Comparison of ENCODE assay signal across 12 mouse cellular contexts in the genomic region with DNA sequence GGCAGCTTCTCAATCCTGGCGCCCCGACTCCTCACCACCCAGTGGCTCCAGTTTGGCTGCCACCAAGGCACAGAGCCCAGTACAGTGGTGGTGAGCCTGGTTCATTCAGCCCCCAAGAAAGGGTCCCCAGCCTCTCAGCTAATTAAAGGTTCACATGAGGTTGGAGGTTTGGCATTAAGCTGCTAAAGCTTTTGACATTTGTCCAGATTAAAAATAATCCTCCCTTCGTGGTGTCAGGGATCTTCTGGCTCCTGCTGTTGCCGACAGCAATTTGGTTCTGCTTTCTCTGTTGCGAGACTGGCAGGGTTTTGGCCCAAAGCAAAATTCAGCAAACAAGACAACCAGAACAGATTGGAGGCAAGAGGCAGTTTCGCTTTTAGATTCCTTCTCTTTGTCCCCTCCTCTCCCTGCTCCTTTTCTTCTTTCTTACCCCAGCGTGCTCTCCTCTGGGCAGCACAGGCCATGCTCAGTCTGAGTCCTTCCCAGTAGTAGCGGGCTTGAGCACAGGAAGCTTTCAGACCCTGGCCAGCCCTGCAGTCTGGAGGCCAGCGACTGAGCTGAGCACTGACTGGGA.
DNase-seq lines count a peak whose midpoint lies in the region; ATAC-seq and TF ChIP-seq lines count a peak whose summit lies in the region.
"Had no signal": no experiment of that assay in that cellular context is flagged by ENCODE, and none has a peak within 500 bp of the region (broad histone marks: within the 10 kb centered on the region; RNA-seq: fewer than 3 reads in every experiment).

No protein-coding gene starts in this region.

- DNase-seq in heart, adult 11 months: peak; percentile 93
- peak; percentile 38 for DNase-seq in Muller cell, postnatal 12 days (ENCODE audit: inconsistent ontology term)
- peak; percentile 65 for DNase-seq in hindbrain, postnatal 0 days (ENCODE audit: low spot score)
- DNase-seq in thymus, postnatal 0 days (ENCODE audit: low spot score): no peak
- DNase-seq: adrenal gland, postnatal 14 days; thymus, postnatal 25 days had no signal

- TF ChIP-seq CTCF in hindbrain, postnatal 0 days (IDR thresholded peaks at IDR 0.05; ENCODE audit: low read depth): no peak

- H3K4me3 ChIP-seq in heart, embryonic 12.5 days: no peak overlapping the region
- no peak overlapping the region for H3K4me3 ChIP-seq in embryonic facial prominence, embryonic 15.5 days (replicated peaks)
- H3K4me3 ChIP-seq in hindbrain, postnatal 0 days (ENCODE audit: low read length): no peak overlapping the region
- H3K4me3 ChIP-seq in kidney, embryonic 16.5 days (ENCODE audit: low read length): no peak overlapping the region
- H3K4me3 ChIP-seq: erythroblast, embryonic 14.5 days; intestine, embryonic 15.5 days had no signal

- 59% methylated on average over 9 of the region's 9 CpGs for WGBS in heart, embryonic 12.5 days
- 40% methylated on average over 9 of the region's 9 CpGs for WGBS in embryonic facial prominence, embryonic 15.5 days
- WGBS in hindbrain, postnatal 0 days: 36% methylated on average over 9 of the region's 9 CpGs
- WGBS in kidney, embryonic 16.5 days: 71% methylated on average over 9 of the region's 9 CpGs

- no peak overlapping the region for H3K27ac ChIP-seq in heart, embryonic 12.5 days (ENCODE audit: poor library complexity, severe bottlenecking)
- peak overlapping the region; percentile 74 for H3K27ac ChIP-seq in embryonic facial prominence, embryonic 15.5 days (replicated peaks)
- peak overlapping the region; percentile 80 for H3K27ac ChIP-seq in hindbrain, postnatal 0 days
- H3K27ac ChIP-seq in kidney, embryonic 16.5 days (ENCODE audit: low read length): no peak overlapping the region
- H3K27ac ChIP-seq: intestine, embryonic 15.5 days had no signal

- no peaks in the 10 kb centered on the region for H3K36me3 ChIP-seq in heart, embryonic 12.5 days
- no peaks in the 10 kb centered on the region for H3K36me3 ChIP-seq in embryonic facial prominence, embryonic 15.5 days
- H3K36me3 ChIP-seq in hindbrain, postnatal 0 days (ENCODE audit: insufficient read depth, low read length): no peaks in the 10 kb centered on the region
- no peaks in the 10 kb centered on the region for H3K36me3 ChIP-seq in kidney, embryonic 16.5 days (ENCODE audit: insufficient read depth, low read length)
- H3K36me3 ChIP-seq: intestine, embryonic 15.5 days had no signal

- no peak overlapping the region for H3K9ac ChIP-seq in heart, embryonic 12.5 days
- H3K9ac ChIP-seq in embryonic facial prominence, embryonic 15.5 days: no peak overlapping the region
- H3K9ac ChIP-seq in hindbrain, postnatal 0 days (replicated peaks; ENCODE audit: low read length): no peak overlapping the region; the same call in 1 of the 2 replicates
- no peak overlapping the region for H3K9ac ChIP-seq in kidney, embryonic 16.5 days (replicated peaks; ENCODE audit: low read length)
- H3K9ac ChIP-seq: intestine, embryonic 15.5 days had no signal

- H3K4me2 ChIP-seq in heart, embryonic 12.5 days: no peak overlapping the region
- H3K4me2 ChIP-seq in embryonic facial prominence, embryonic 15.5 days (replicated peaks): no peak overlapping the region
- no peak overlapping the region for H3K4me2 ChIP-seq in hindbrain, postnatal 0 days (ENCODE audit: low read depth, low read length)
- H3K4me2 ChIP-seq in kidney, embryonic 16.5 days (replicated peaks; ENCODE audit: low read depth, low read length): no peak overlapping the region
- H3K4me2 ChIP-seq: intestine, embryonic 15.5 days had no signal

- no peaks in the 10 kb centered on the region for H3K9me3 ChIP-seq in heart, embryonic 12.5 days (replicated peaks)
- H3K9me3 ChIP-seq in embryonic facial prominence, embryonic 15.5 days (replicated peaks): no peaks in the 10 kb centered on the region
- H3K9me3 ChIP-seq in hindbrain, postnatal 0 days (ENCODE audit: low read length): no peaks in the 10 kb centered on the region
- H3K9me3 ChIP-seq in kidney, embryonic 16.5 days (ENCODE audit: low read length): no peaks in the 10 kb centered on the region
- H3K9me3 ChIP-seq: intestine, embryonic 15.5 days had no signal

- no peak for ATAC-seq in heart, embryonic 12.5 days (ENCODE audit: insufficient number of reproducible peaks, low FRiP score)
- ATAC-seq in embryonic facial prominence, embryonic 15.5 days (ENCODE audit: insufficient number of reproducible peaks, low FRiP score, low TSS enrichment, low read depth): no peak
- peak; percentile 78 for ATAC-seq in hindbrain, postnatal 0 days
- ATAC-seq in kidney, embryonic 16.5 days (ENCODE audit: low FRiP score, low TSS enrichment): no peak
- no peak for ATAC-seq in megakaryocyte-erythroid progenitor cell, adult 5-6 weeks (replicated peaks; ENCODE audit: low FRiP score, low TSS enrichment, poor library complexity, severe bottlenecking)
- ATAC-seq: intestine, embryonic 15.5 days had no signal

- no peaks in the 10 kb centered on the region for H3K27me3 ChIP-seq in heart, embryonic 12.5 days (replicated peaks)
- no peaks in the 10 kb centered on the region for H3K27me3 ChIP-seq in embryonic facial prominence, embryonic 15.5 days
- H3K27me3 ChIP-seq in hindbrain, postnatal 0 days (ENCODE audit: insufficient read depth, low read length): no peaks in the 10 kb centered on the region
- H3K27me3 ChIP-seq in kidney, embryonic 16.5 days (ENCODE audit: insufficient read depth, low read length): no peaks in the 10 kb centered on the region
- H3K27me3 ChIP-seq: intestine, embryonic 15.5 days had no signal

- H3K4me1 ChIP-seq in heart, embryonic 12.5 days (replicated peaks): peaks cover 5% of the 10 kb centered on the region; the same call in 1 of the 2 replicates
- peaks cover 28% of the 10 kb centered on the region for H3K4me1 ChIP-seq in embryonic facial prominence, embryonic 15.5 days
- H3K4me1 ChIP-seq in hindbrain, postnatal 0 days (ENCODE audit: insufficient read depth, low read length): peaks cover 13% of the 10 kb centered on the region
- no peaks in the 10 kb centered on the region; the same call in 1 of the 2 replicates for H3K4me1 ChIP-seq in kidney, embryonic 16.5 days (ENCODE audit: insufficient read depth, low read length)
- H3K4me1 ChIP-seq: intestine, embryonic 15.5 days had no signal

Comparison
In these comparisons a context has a peak if more than half of its experiments do, and no peak if none do; other contexts are left out.
1. H3K27ac ChIP-seq: peak in embryonic facial prominence, embryonic 15.5 days (single experiment) and hindbrain, postnatal 0 days (single experiment); none in heart, embryonic 12.5 days (single experiment) and kidney, embryonic 16.5 days (single experiment).